Mouse (Mus musculus) kidney, adult 2 months (tissue): ENCODE results near the gene Tet3. TPM values are rescaled to one million over a fixed set of nuclear protein-coding genes. Genes with fewer than 3 reads are reported as not detected.
A peak's percentile ranks its signal among the peaks of the same experiment; 100 is the strongest.

ENCODE experiments used
- DNase-seq: peaks from one replicate; pipeline ENCODE4 v3.0.0; 2021
- H3K27ac ChIP-seq: fragments of 200-500 bp; 2 replicates; pipeline ENCODE4 v1.5.1; 2012; ENCODE audit warnings: low read depth, low read length, control low read depth, inconsistent platforms; ENCODE audit not compliant: insufficient read depth
- H3K27me3 ChIP-seq: fragments of 200-500 bp; replicated peaks from 2 replicates; pipeline ENCODE4 v1.6.1; 2012; ENCODE audit warnings: mild to moderate bottlenecking, moderate library complexity, low read length, inconsistent platforms; ENCODE audit not compliant: control insufficient read depth, insufficient read depth
- H3K36me3 ChIP-seq: fragments of 200-500 bp; 2 replicates; pipeline ENCODE4 v1.6.1; 2012; ENCODE audit warnings: mild to moderate bottlenecking, moderate library complexity, low read length, inconsistent platforms; ENCODE audit not compliant: control insufficient read depth, insufficient read depth
- H3K4me1 ChIP-seq: fragments of 200-500 bp; 2 replicates; pipeline ENCODE4 v1.6.1; 2011; ENCODE audit warnings: low read length; ENCODE audit not compliant: control insufficient read depth, insufficient read depth
- H3K4me3 ChIP-seq: fragments of 200-500 bp; 2 replicates; pipeline ENCODE4 v1.5.1; 2011; ENCODE audit warnings: mild to moderate bottlenecking, low read depth, low read length, control low read depth; ENCODE audit not compliant: insufficient read depth
- CTCF ChIP-seq: fragments of 200-500 bp; conservative IDR thresholded peaks from 2 replicates; pipeline ENCODE4 v1.5.1; 2011; ENCODE audit warnings: low read depth, mild to moderate bottlenecking, control low read depth, low read length, moderate library complexity, mixed read lengths; ENCODE audit not compliant: insufficient read depth, insufficient read length
- POLR2A ChIP-seq: fragments of 200-500 bp; IDR thresholded peaks from one replicate; pipeline ENCODE4 v1.6.1; 2011; ENCODE audit warnings: low read depth, low read length, control low read depth
- WGBS: fragments of 180-500 bp; shearing (Covaris S2); methylation state at CpG from one replicate; pipeline ENCODE4 v1.1.7; 2018; 5-methylcytosine and 5-hydroxymethylcytosine counted together
- polyA plus RNA-seq: library from polyadenylated mRNA; depleted of rRNA; stranded (reverse); fragments of >200 nt; gene quantifications from 2 replicates; pipeline ENCODE4 v1.2.3, GENCODE M21; 2012

Gene Tet3
- polyA plus RNA-seq, 1 experiment: 8.0 TPM

- H3K4me1 ChIP-seq: peaks cover 65% of the 10 kb centered on the region
- 70% methylated on average over 7 of the region's 7 CpGs for WGBS
- DNase-seq: no peak
- H3K27ac ChIP-seq: no peak overlapping the region
- H3K27me3 ChIP-seq: no peaks in the 10 kb centered on the region
- no peak overlapping the region for H3K4me3 ChIP-seq
- TF ChIP-seq POLR2A (no peak), CTCF (no peak)
- H3K36me3 ChIP-seq: no peaks in the 10 kb centered on the region
Observed at GRCm38 (mm10) chr6:83447031-83447430, 11.9 kb downstream of the Tet3 start.

GRCm38 (mm10) chr6:83445796-83446195 is 13.1 kb downstream of the Tet3 start:
- 0 out of 2 replicates have a peak overlapping the region, but pooled peaks have one; percentile 4 for H3K27ac ChIP-seq
- peaks cover 59% of the 10 kb centered on the region for H3K4me1 ChIP-seq
- H3K27me3 ChIP-seq: no peaks in the 10 kb centered on the region
- 48% methylated on average over 2 of the region's 2 CpGs for WGBS
- no peak overlapping the region for H3K4me3 ChIP-seq
- no peaks in the 10 kb centered on the region for H3K36me3 ChIP-seq
- TF ChIP-seq CTCF (no peak), POLR2A (no peak)
- peak; percentile 83 for DNase-seq

- H3K4me3 ChIP-seq: no peak overlapping the region
- no peak for TF ChIP-seq CTCF
- no peak for TF ChIP-seq POLR2A
- no peaks in the 10 kb centered on the region for H3K36me3 ChIP-seq
- peak overlapping the region; percentile 59 for H3K27ac ChIP-seq
- DNase-seq: peak; percentile 96
- H3K27me3 ChIP-seq: no peaks in the 10 kb centered on the region
- WGBS: 9% methylated on average over 13 of the region's 13 CpGs
- peaks cover 57% of the 10 kb centered on the region for H3K4me1 ChIP-seq
Observed at GRCm38 (mm10) chr6:83443441-83444340, 15.2 kb downstream of the Tet3 start.

GRCm38 (mm10) chr6:83442639-83443038 is 16.2 kb downstream of the Tet3 start:
- peaks cover 57% of the 10 kb centered on the region for H3K4me1 ChIP-seq
- peak overlapping the region; percentile 59 for H3K27ac ChIP-seq
- no peak for TF ChIP-seq CTCF
- TF ChIP-seq POLR2A: no peak
- DNase-seq: peak; percentile 54
- H3K27me3 ChIP-seq: no peaks in the 10 kb centered on the region
- H3K4me3 ChIP-seq: no peak overlapping the region
- 46% methylated on average over 3 of the region's 3 CpGs for WGBS
- H3K36me3 ChIP-seq: no peaks in the 10 kb centered on the region

- under 1% methylated on average over 47 of the region's 48 CpGs for whole genome bisulfite sequencing
- Histone ChIP-seq H3K4me3 (peak overlapping the region; percentile 86), H3K4me1 (peaks cover 55% of the 10 kb centered on the region), H3K27me3 (no peaks in the 10 kb centered on the region), H3K27ac (peak overlapping the region; percentile 95), H3K36me3 (no peaks in the 10 kb centered on the region)
- DNase-seq: peak; percentile 95
- TF ChIP-seq POLR2A: peak; percentile 13
- TF ChIP-seq CTCF: no peak
Observed at GRCm38 (mm10) chr6:83441259-83442061, 17.4 kb downstream of the Tet3 start.

- H3K27me3 ChIP-seq: no peaks in the 10 kb centered on the region
- H3K4me1 ChIP-seq: peaks cover 47% of the 10 kb centered on the region
- TF ChIP-seq CTCF (no peak), POLR2A (no peak)
- H3K36me3 ChIP-seq: no peaks in the 10 kb centered on the region
- peak overlapping the region; percentile 75 for H3K27ac ChIP-seq
- peak overlapping the region; percentile 59 for H3K4me3 ChIP-seq
- DNase-seq: peak; percentile 72
- WGBS: 7% methylated on average over 26 of the region's 26 CpGs
Observed at GRCm38 (mm10) chr6:83440510-83441258, 18.2 kb downstream of the Tet3 start.
